ENCODE assay signal across 15 mouse cellular contexts in genomic region chr9:58876946-58877625, GRCm38 (mm10). TPM values are rescaled to one million over a fixed set of nuclear protein-coding genes. Genes with fewer than 3 reads are reported as not detected.
"Had no signal": no experiment of that assay in that cellular context is flagged by ENCODE, and none has a peak within 500 bp of the region (broad histone marks: within the 10 kb centered on the region; RNA-seq: fewer than 3 reads in every experiment).

No protein-coding gene starts in this region.

- H3K27ac ChIP-seq: left cerebral cortex, adult 2 months; limb, embryonic 10.5 days; liver, embryonic 15.5 days; midbrain, embryonic 10.5 days; midbrain, embryonic 15.5 days; stomach, embryonic 15.5 days had no signal

- H3K4me2 ChIP-seq: liver, embryonic 11.5 days; liver, embryonic 15.5 days; midbrain, embryonic 15.5 days; stomach, embryonic 15.5 days had no signal

- DNase-seq: kidney, postnatal 25 days; lung, adult 2 months; lung, postnatal 36 days; right cerebral cortex, postnatal 14 days; thymus, adult 2 months; thymus, postnatal 25 days had no signal

- H3K36me3 ChIP-seq: liver, embryonic 15.5 days had no signal

- H3K27me3 ChIP-seq: liver, embryonic 15.5 days; midbrain, embryonic 15.5 days; stomach, embryonic 15.5 days had no signal

- H3K9ac ChIP-seq: liver, embryonic 15.5 days; midbrain, embryonic 15.5 days; stomach, embryonic 15.5 days had no signal

- H3K4me1 ChIP-seq: limb, embryonic 10.5 days; liver, embryonic 15.5 days; midbrain, embryonic 10.5 days; midbrain, embryonic 15.5 days; stomach, embryonic 15.5 days had no signal

- ATAC-seq: lung, postnatal 0 days; midbrain, embryonic 15.5 days had no signal

- H3K4me3 ChIP-seq: left cerebral cortex, adult 2 months; limb, embryonic 10.5 days; liver, embryonic 15.5 days; midbrain, embryonic 10.5 days; midbrain, embryonic 15.5 days; stomach, embryonic 15.5 days had no signal

- H3K9me3 ChIP-seq: limb, embryonic 10.5 days; liver, embryonic 15.5 days; midbrain, embryonic 10.5 days; midbrain, embryonic 15.5 days; stomach, embryonic 15.5 days had no signal

RNA-seq across cellular contexts. Expression of gene Hcn4, which starts 53.9 kb away (rescaled TPM):
- total RNA-seq: megakaryocyte, adult 5-6 weeks had no signal
- polyA plus RNA-seq: liver, embryonic 15.5 days had no signal
